Mouse (Mus musculus) macrophage (primary cell): Measurements from ENCODE around the gene Kcnh8. TPM values are rescaled to one million over a fixed set of nuclear protein-coding genes. Genes with fewer than 3 reads are reported as not detected.

Experiments used
- H3K27ac ChIP-seq: fragments of 350-480 bp; formaldehyde crosslinking; 2 replicates; pipeline ENCODE4 v1.9.0; 2021
- H3K36me3 ChIP-seq: fragments of 350-480 bp; formaldehyde crosslinking; 2 replicates; pipeline ENCODE4 v1.9.0; 2021; ENCODE audit errors: inconsistent target
- H3K4me3 ChIP-seq: fragments of 350-480 bp; formaldehyde crosslinking; 2 replicates; pipeline ENCODE4 v1.9.0; 2021; ENCODE audit errors: inconsistent target
- H3K79me2 ChIP-seq: fragments of 350-480 bp; formaldehyde crosslinking; 2 replicates; pipeline ENCODE4 v1.9.0; 2021; ENCODE audit errors: inconsistent target
- WGBS: methylation state at CpG from one replicate; pipeline ENCODE4 v1.1.7; 2026; ENCODE audit warnings: inconsistent platforms; ENCODE audit not compliant: missing documents; 5-methylcytosine and 5-hydroxymethylcytosine counted together
- polyA plus RNA-seq: library from polyadenylated mRNA; stranded (reverse); fragments of 250-400 nt; gene quantifications from 3 replicates; pipeline ENCODE4 v1.2.4, GENCODE M21; 2018; ENCODE audit warnings: inconsistent platforms

Gene Kcnh8
- polyA plus RNA-seq, 1 experiment from 2014 or later, result not detected

DNA sequence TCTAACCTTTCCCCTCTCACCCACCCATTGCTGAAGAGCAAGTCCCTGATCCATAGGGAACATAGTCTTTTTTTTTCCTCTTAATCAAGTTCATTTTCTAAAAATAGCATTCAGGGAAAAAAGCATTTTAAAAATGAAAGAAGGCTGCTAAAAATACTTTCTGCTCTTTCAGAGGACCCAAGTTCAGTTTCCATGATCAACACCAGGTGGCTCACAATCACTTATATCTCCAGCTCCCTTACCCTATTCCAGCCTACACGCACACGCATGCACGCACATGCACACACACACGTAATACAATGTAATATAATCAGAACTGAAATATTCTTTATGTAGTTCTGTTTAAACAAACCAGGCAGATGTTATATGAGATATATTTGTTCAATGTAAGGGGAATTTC is 378.4 kb downstream of the Kcnh8 start:
- Histone ChIP-seq H3K4me3 (no peak overlapping the region), H3K79me2 (no peaks in the 10 kb centered on the region), H3K36me3 (no peaks in the 10 kb centered on the region), H3K27ac (no peak overlapping the region)
- 100% methylated on average over 4 of the region's 4 CpGs for WGBS
